Mouse (Mus musculus): ENCODE data around the gene Rhog. TPM values are rescaled to one million over a fixed set of nuclear protein-coding genes. Genes with fewer than 3 reads are reported as not detected.
"Not testable (repeated sequence)": the region's sequence is repeated elsewhere in the genome, so short reads cannot be mapped to it uniquely, and the experiment has no call there.

The Rhog gene
- polyA plus RNA-seq, 1 experiment from 2014 or later: 71.9 TPM

- WGBS: 79% methylated on average over 1 of the region's 1 CpGs
- TF ChIP-seq CTCF (IDR thresholded peaks at IDR 0.05; ENCODE audit: low read depth): no peak
- DNase-seq (no peak), ATAC-seq (ENCODE audit: insufficient read depth) (no peak)
- no peaks in the 10 kb centered on the region for H3K4me1 ChIP-seq (ENCODE audit: insufficient read depth)
- no peak overlapping the region for H3K4me3 ChIP-seq (ENCODE audit: low read depth, low read length)
- no peaks in the 10 kb centered on the region for H3K27me3 ChIP-seq (ENCODE audit: insufficient read depth, low read length)
- no peak overlapping the region for H3K9ac ChIP-seq
- H3K36me3 ChIP-seq (ENCODE audit: insufficient read depth): no peaks in the 10 kb centered on the region
- H3K4me2 ChIP-seq: no peak overlapping the region
- no peaks in the 10 kb centered on the region for H3K9me3 ChIP-seq (ENCODE audit: low read depth, low read length)
- no peak overlapping the region for H3K27ac ChIP-seq (ENCODE audit: low read depth)
These were observed 25.5 kb upstream of the Rhog start for GRCm38 (mm10) chr7:102281403-102281802.

GRCm38 (mm10) chr7:102272422-102272948 is 16.6 kb upstream of the Rhog start:
- Histone ChIP-seq H3K4me1 (ENCODE audit: insufficient read depth) (no peaks in the 10 kb centered on the region), H3K27me3 (ENCODE audit: insufficient read depth, low read length) (no peaks in the 10 kb centered on the region), H3K9ac (no peak overlapping the region), H3K4me2 (no peak overlapping the region), H3K27ac (ENCODE audit: low read depth) (no peak overlapping the region), H3K36me3 (ENCODE audit: insufficient read depth) (no peaks in the 10 kb centered on the region), H3K9me3 (ENCODE audit: low read depth, low read length) (no peaks in the 10 kb centered on the region), H3K4me3 (ENCODE audit: low read depth, low read length) (no peak overlapping the region)
- DNase-seq (no peak), ATAC-seq (ENCODE audit: insufficient read depth) (no peak)
- WGBS: 63% methylated on average over 3 of the region's 3 CpGs
- TF ChIP-seq CTCF (IDR thresholded peaks at IDR 0.05; ENCODE audit: low read depth): no peak

GRCm38 (mm10) chr7:102268395-102268748 is 12.5 kb upstream of the Rhog start:
- Histone ChIP-seq H3K27me3 (ENCODE audit: insufficient read depth, low read length) (no peaks in the 10 kb centered on the region), H3K4me3 (ENCODE audit: low read depth, low read length) (peak overlapping the region; percentile 79), H3K4me1 (ENCODE audit: insufficient read depth) (no peaks in the 10 kb centered on the region), H3K9ac (peak overlapping the region; percentile 71), H3K9me3 (ENCODE audit: low read depth, low read length) (no peaks in the 10 kb centered on the region), H3K27ac (ENCODE audit: low read depth) (no peak overlapping the region), H3K36me3 (ENCODE audit: insufficient read depth) (no peaks in the 10 kb centered on the region), H3K4me2 (peak overlapping the region; percentile 95)
- WGBS: 9% methylated on average over 12 of the region's 12 CpGs
- ATAC-seq (ENCODE audit: insufficient read depth) (no peak), DNase-seq (no peak)
- TF ChIP-seq CTCF (IDR thresholded peaks at IDR 0.05; ENCODE audit: low read depth): no peak

- H3K4me2 ChIP-seq: peak within 1 kb of the TSS; percentile 95
These were observed 11.9 kb upstream of the Rhog start, which contains the start of gene Stim1 for GRCm38 (mm10) chr7:102267601-102268394. Gene Stim1 (plus strand): TSS chr7:102267806.

GRCm38 (mm10) chr7:102267113-102267579 is 11.3 kb upstream of the Rhog start:
- ATAC-seq (ENCODE audit: insufficient read depth) (peak; percentile 89), DNase-seq (peak; percentile 98)
- H3K9me3 ChIP-seq (ENCODE audit: low read depth, low read length): no peaks in the 10 kb centered on the region
- peak overlapping the region; percentile 79 for H3K4me3 ChIP-seq (ENCODE audit: low read depth, low read length)
- H3K9ac ChIP-seq: peak overlapping the region; percentile 71
- no peaks in the 10 kb centered on the region for H3K27me3 ChIP-seq (ENCODE audit: insufficient read depth, low read length)
- whole genome bisulfite sequencing: under 1% methylated on average over 34 of the region's 34 CpGs
- H3K4me2 ChIP-seq: peak overlapping the region; percentile 95
- no peaks in the 10 kb centered on the region for H3K36me3 ChIP-seq (ENCODE audit: insufficient read depth)
- H3K4me1 ChIP-seq (ENCODE audit: insufficient read depth): no peaks in the 10 kb centered on the region
- peak overlapping the region; percentile 50; the same call in 1 of the 2 replicates for H3K27ac ChIP-seq (ENCODE audit: low read depth)
- peak; percentile 93 for TF ChIP-seq CTCF (IDR thresholded peaks at IDR 0.05; ENCODE audit: low read depth)

More at GRCm38 (mm10) chr7:102267601-102268394, 11.9 kb upstream of the Rhog start, which contains the start of gene Stim1:
- Histone ChIP-seq H3K36me3 (ENCODE audit: insufficient read depth) (no peaks in the 10 kb centered on the region), H3K27me3 (ENCODE audit: insufficient read depth, low read length) (no peaks in the 10 kb centered on the region), H3K9ac (peak within 1 kb of the TSS; percentile 71), H3K4me1 (ENCODE audit: insufficient read depth) (no peaks in the 10 kb centered on the region), H3K27ac (ENCODE audit: low read depth) (peak within 1 kb of the TSS; percentile 50; the same call in 1 of the 2 replicates), H3K9me3 (ENCODE audit: low read depth, low read length) (no peaks in the 10 kb centered on the region), H3K4me3 (ENCODE audit: low read depth, low read length) (peak within 1 kb of the TSS; percentile 79)
- under 1% methylated on average over 59 of the region's 73 CpGs for WGBS
- DNase-seq (peak; percentile 77), ATAC-seq (ENCODE audit: insufficient read depth) (peak; percentile 94)
- no peak for TF ChIP-seq CTCF (IDR thresholded peaks at IDR 0.05; ENCODE audit: low read depth)

- Histone ChIP-seq H3K36me3 (ENCODE audit: insufficient read depth) (no peaks in the 10 kb centered on the region), H3K9me3 (ENCODE audit: low read depth, low read length) (no peaks in the 10 kb centered on the region), H3K27me3 (ENCODE audit: insufficient read depth, low read length) (no peaks in the 10 kb centered on the region), H3K4me1 (ENCODE audit: insufficient read depth) (no peaks in the 10 kb centered on the region), H3K27ac (ENCODE audit: low read depth) (no peak overlapping the region), H3K4me3 (ENCODE audit: low read depth, low read length) (peak overlapping the region; percentile 79), H3K4me2 (peak overlapping the region; percentile 95), H3K9ac (no peak overlapping the region)
- WGBS: 40% methylated on average over 14 of the region's 14 CpGs
- DNase-seq (no peak), ATAC-seq (ENCODE audit: insufficient read depth) (peak; percentile 25; the same call in 1 of the 2 replicates)
- TF ChIP-seq CTCF (IDR thresholded peaks at IDR 0.05; ENCODE audit: low read depth): no peak
These were observed 10.7 kb upstream of the Rhog start for GRCm38 (mm10) chr7:102266401-102267042.

GRCm38 (mm10) chr7:102266021-102266400 is 10.2 kb upstream of the Rhog start:
- not testable (repeated sequence) for H3K4me1 ChIP-seq (ENCODE audit: insufficient read depth); H3K9me3 ChIP-seq (ENCODE audit: low read depth, low read length); H3K4me3 ChIP-seq (ENCODE audit: low read depth, low read length); H3K4me2 ChIP-seq; H3K27me3 ChIP-seq (ENCODE audit: insufficient read depth, low read length); H3K36me3 ChIP-seq (ENCODE audit: insufficient read depth); DNase-seq; ATAC-seq (ENCODE audit: insufficient read depth); H3K27ac ChIP-seq (ENCODE audit: low read depth); H3K9ac ChIP-seq
- WGBS: 88% methylated on average over 10 of the region's 10 CpGs
